Mouse (Mus musculus): ENCODE results near the gene Rps6ka1. TPM values are rescaled to one million over a fixed set of nuclear protein-coding genes. Genes with fewer than 3 reads are reported as not detected.

Gene Rps6ka1
- 11.7 and 22.3 TPM in 2 replicates for polyA plus RNA-seq (2015; fragmentation: Nextera tagmentation; extraction: Ambion mirVana)

DNA sequence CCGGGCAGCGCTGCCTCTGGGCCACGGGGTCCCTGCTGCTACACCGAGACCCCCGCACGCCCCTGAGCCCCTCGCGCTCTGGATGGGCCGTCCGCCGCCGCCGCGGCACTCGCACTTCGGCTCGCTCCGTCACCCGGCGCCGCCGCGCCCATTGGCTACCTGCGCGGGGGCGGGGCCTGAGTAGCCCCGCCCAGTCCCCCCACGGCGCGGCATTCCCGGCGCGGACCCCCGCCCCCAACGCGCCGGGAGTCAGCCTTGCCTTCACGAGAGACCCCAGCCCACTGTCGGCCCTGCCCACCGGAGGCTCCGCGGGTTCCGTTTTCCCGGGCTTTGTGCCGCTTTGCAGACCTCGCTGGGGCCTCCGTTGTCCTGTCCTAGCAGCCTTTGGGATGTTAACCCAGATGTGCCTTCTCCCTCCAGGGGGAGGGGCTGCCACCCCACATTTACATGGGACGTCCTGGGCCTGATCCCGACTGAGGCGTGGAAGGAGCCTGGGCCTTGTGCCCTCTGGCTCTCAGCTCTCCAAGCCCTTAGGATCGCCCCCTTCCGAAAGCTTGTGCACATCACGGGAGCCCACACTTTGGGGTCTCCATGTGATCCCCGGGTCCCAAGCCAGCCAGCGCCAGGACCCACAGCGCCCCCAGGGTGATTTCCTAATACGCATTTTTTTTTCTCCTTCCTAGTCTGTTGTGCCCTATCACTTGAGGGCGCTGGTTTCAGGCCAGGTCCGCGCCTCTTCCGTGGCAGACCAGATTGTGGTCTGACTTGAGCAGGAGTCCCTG lies at the start of gene Rps6ka1:
Gene Rps6ka1 (minus strand): TSS at position 126 of the 782 bp plus-strand sequence.

Other genes starting within 250 kb of the Rps6ka1 start
- 5.2 and 7.4 TPM in 2 replicates for gene Zdhhc18, start 237.6 kb downstream of the Rps6ka1 start, polyA plus RNA-seq (2015; fragmentation: Nextera tagmentation; extraction: Ambion mirVana)
- gene Pigv, start 215.2 kb downstream of the Rps6ka1 start, polyA plus RNA-seq (2015; fragmentation: Nextera tagmentation; extraction: Ambion mirVana), result 13.2 and 19.0 TPM in 2 replicates
- gene Arid1a, start 131.0 kb downstream of the Rps6ka1 start, polyA plus RNA-seq (2015; fragmentation: Nextera tagmentation; extraction: Ambion mirVana), result 11.2 and 12.0 TPM in 2 replicates
- gene Hmgn2, start 80.9 kb upstream of the Rps6ka1 start, polyA plus RNA-seq (2015; fragmentation: Nextera tagmentation; extraction: Ambion mirVana), result 945 and 1,085 TPM in 2 replicates
- gene Dhdds, start 113.1 kb upstream of the Rps6ka1 start, polyA plus RNA-seq (2015; fragmentation: Nextera tagmentation; extraction: Ambion mirVana), result 25.2 and 34.1 TPM in 2 replicates
- gene Lin28a, start 131.0 kb upstream of the Rps6ka1 start, polyA plus RNA-seq (2015; fragmentation: Nextera tagmentation; extraction: Ambion mirVana), result 0.04 and 0.09 TPM in 2 replicates
- gene Zfp683, start 166.0 kb upstream of the Rps6ka1 start, polyA plus RNA-seq (2015; fragmentation: Nextera tagmentation; extraction: Ambion mirVana), result not detected in 2 replicates
- gene Crybg2, start 173.0 kb upstream of the Rps6ka1 start, polyA plus RNA-seq (2015; fragmentation: Nextera tagmentation; extraction: Ambion mirVana), result 0.92 TPM in 1 of 2 replicates, not detected in the other
- gene Cd52, start 207.3 kb upstream of the Rps6ka1 start, polyA plus RNA-seq (2015; fragmentation: Nextera tagmentation; extraction: Ambion mirVana), result 24.9 and 36.6 TPM in 2 replicates
- gene Ubxn11, start 214.8 kb upstream of the Rps6ka1 start, polyA plus RNA-seq (2015; fragmentation: Nextera tagmentation; extraction: Ambion mirVana), result 4.0 and 8.7 TPM in 2 replicates
- 308 and 310 TPM in 2 replicates for gene Sh3bgrl3, start 241.0 kb upstream of the Rps6ka1 start, polyA plus RNA-seq (2015; fragmentation: Nextera tagmentation; extraction: Ambion mirVana)

Data from adrenal gland, postnatal 0 days (tissue).